Mouse (Mus musculus) liver, adult 2 months (tissue): Measurements from ENCODE around the gene Galnt2.

Experiments
- CTCF ChIP-seq: fragments of 200-500 bp; IDR thresholded peaks from 2 replicates; pipeline ENCODE4 v1.5.1; 2011; ENCODE audit warnings: low read depth, low read length, control low read depth
- POLR2A ChIP-seq: fragments of 200-500 bp; IDR thresholded peaks from 2 replicates; pipeline ENCODE4 v1.6.1; 2011; ENCODE audit warnings: low read length, control low read depth; ENCODE audit not compliant: insufficient read depth; ENCODE audit errors: extremely low read depth

DNA sequence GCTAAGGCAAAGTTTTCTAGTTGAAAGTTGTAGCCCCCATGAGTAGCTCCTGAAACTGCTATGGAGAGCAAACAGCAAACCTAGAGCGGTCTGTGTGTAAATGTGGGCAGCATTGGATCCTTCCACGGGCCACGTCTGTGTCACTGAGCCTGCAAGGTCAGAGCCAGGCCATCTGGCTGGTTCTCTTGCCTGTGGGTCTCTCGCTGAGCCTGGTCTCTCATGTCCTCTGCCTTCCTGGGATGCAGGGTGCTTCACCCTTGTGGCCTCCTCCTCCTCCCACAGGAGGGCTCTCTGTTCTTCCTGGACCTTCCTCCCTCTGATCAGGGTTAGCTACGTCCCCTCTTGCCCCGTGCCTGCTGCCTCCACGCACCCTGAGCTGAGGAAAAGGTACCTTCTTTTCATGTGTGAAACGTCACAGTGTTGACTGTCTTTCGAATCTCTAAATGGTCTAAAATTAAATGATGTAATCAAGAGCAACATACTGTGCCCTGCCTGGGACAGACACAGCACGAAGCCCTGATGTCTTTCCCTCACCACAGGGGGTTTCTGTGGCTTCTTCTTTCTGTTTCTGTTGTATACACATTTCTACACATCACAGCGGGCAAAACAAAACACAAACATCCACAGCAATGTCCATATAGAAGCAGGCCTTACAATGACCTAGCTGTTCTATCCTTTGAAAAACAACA is 52.6 kb downstream of the Galnt2 start:
- TF ChIP-seq CTCF (no peak), POLR2A (no peak)
